Mouse (Mus musculus) adrenal gland, postnatal 36 days (tissue): Measurements from ENCODE around the gene Npas1. TPM values are rescaled to one million over a fixed set of nuclear protein-coding genes. Genes with fewer than 3 reads are reported as not detected.
A peak's percentile ranks its signal among the peaks of the same experiment; 100 is the strongest.

ENCODE experiments used
- DNase-seq, 2 experiments: peaks; one replicate each; pipeline ENCODE4 v3.0.0; 2021; ENCODE audit warnings: mixed read lengths in 1 of 2
- long read RNA-seq, 2 experiments: library from polyadenylated mRNA; stranded (forward); transcript quantifications; one replicate each; pipeline ENCODE4 v2.0.0; 2021; ENCODE audit warnings: borderline sequencing depth in 2 of 2
- total RNA-seq, 2 experiments: library from RNA; stranded (reverse); gene quantifications; 2 replicates each; pipeline ENCODE4 v1.2.3; 2021

Npas1 gene
- not detected for total RNA-seq
- long read RNA-seq, experiment 1, result 0 reads
- long read RNA-seq, experiment 2, result 0 reads

DNA sequence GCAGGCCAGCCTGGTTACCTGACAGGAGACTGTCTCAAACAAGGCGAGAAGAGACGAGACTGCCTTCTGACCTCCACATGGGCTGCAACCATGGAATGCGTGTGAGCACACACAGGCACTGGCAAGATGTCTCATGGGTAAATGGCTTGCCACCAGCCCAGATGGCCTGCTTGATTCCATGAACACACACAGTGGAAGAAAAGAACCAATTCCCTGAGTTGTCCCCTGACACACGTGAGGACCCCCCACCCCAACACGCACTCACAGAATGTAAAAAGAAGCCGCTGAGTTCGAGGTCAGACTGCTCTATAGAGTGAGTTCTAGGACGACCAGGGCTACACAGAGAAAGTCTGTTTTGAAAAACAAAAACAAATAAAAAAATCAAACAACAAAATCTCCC lies at the start of gene Npas1:
TSS of gene Npas1 (minus strand) at position 101 of the 400 bp plus-strand sequence.
- no peak for DNase-seq

DNA sequence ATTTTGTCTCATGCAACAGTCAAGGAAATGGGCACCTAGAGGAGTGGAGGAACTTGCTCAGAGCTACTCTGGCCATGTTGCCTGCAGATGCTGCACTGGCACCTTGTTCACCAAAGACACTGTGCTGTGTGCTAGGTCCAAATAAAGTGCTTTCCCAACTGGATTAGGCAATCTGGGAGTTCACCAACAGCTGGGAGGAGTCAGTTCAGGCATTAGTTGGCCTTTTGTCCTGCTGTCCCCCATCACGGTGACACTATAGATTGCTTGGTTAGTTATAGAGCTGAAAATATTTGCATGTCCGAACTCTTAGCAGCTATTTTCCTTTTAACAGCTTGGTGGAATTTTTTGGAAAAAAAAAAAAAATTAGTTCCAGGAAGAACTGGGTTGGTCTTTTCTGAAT lies 48.5 kb upstream of the Npas1 start:
- DNase-seq, result peak in 1 of 2 experiments; percentile 10

DNA sequence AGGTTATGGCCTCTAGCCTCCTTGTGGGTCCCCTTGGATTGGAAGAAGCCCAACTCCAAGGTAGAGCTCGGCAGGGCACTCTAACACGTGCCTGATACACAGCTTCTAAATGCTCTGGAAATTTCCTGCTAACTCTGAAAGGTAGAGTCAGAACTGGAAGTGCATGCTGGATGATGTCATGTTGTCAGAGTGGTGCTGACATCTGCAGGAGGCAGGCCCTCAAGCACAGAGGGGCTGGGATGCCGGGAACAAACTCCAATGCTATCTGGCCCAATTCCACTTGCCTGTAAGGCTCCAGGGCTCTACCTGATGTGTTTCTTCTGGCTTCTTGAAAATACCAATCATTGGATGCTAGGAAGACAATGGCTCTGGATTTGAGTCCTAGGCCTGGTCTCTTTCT lies 47.9 kb upstream of the Npas1 start:
- no peak for DNase-seq

DNA sequence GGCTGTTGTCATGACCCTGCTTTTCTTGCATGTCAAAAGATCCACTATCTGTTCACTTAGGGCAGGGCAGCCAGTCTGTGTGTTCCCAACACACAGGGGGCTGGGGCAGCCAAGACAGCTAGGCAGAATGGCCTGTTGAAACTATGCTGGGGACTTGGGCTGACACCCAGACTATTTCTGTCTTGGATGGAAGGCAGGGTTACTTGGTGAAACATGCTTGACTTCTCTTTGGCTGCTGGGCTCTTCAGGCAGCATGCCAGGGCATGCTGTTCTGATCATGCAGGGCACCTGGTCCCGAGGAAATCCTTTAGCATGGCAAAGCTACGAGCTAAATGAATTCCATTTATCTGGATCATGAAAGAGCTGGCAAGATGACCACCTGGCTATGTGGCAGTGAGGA lies 46.8 kb upstream of the Npas1 start:
- DNase-seq, result no peak

DNA sequence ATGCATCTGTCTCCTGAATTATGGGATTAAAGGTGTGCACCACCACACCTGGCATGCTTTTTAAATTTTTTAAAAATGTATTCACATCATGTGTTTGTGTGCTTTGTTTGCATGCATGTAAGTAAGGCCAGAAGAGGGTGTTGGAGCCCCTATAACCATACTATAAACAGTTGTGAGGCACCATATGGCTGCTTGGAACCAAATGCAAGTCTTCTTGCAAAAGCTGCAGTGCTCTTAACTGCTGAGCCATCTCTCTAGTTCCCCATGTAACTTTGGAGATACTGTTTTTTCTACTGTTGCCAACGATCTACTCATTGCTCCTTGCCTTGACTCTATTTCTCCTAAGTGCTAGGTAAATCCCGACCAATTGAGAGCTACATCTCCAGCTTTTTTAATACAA lies 41.8 kb upstream of the Npas1 start:
- no peak for DNase-seq

DNA sequence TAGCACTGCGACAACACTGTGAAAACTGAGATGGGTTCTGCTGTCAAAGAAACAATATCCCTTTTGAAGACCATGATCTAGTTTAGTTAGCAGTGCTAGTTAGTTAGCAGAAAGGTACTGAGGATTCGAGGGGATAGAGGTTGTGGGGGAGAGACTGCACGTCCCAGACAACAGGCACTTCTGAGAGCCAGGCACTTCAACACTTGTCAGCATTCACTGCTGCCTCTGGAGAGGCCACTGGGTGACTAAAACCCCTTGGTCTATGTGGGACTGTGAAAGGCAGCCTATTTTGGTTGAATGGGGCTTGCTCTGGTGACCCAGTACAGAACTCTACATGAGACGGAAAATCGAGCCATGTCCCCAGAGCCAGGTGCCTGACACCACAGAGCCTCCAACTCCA lies 39.7 kb upstream of the Npas1 start:
- DNase-seq, result no peak

DNA sequence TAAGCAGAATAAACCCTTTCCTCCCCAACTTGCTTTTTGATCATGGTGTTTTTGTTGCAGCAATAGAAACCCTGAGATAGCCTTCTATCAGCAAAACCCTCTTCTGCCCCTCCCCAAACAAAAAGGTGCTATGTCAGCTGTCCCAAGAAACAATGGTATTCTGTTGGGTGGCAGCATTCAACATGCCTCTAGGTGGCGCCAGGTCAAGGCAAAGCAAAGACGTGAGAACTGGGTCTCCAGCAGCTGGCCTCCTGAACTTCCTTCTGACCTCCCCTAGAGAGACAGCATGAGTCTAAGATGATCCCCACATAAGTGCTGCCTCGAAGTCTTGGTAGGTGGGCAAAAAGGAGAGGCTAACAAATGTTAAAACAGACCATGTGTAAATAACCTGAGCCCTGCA lies 29.8 kb upstream of the Npas1 start:
- DNase-seq, result peak; percentile 73 to 79

DNA sequence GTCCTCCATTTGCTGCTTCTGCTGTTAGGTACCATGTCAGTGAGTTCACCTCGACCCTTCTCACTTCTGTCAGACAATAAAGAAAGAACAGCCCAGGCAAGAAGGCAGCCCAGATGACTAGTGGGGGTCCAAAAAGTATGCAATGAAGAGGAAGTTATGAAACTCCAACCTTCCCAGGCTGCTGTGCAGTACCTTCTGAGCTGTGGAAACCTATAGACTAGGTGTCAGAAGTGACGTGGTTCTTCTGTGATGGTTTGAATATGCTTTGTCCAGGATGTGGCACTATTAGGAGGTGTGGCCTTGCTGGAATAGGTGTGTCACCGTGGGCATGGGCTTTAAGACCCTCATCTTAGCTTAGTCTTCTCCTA lies 27.7 kb upstream of the Npas1 start:
- DNase-seq, result no peak

DNA sequence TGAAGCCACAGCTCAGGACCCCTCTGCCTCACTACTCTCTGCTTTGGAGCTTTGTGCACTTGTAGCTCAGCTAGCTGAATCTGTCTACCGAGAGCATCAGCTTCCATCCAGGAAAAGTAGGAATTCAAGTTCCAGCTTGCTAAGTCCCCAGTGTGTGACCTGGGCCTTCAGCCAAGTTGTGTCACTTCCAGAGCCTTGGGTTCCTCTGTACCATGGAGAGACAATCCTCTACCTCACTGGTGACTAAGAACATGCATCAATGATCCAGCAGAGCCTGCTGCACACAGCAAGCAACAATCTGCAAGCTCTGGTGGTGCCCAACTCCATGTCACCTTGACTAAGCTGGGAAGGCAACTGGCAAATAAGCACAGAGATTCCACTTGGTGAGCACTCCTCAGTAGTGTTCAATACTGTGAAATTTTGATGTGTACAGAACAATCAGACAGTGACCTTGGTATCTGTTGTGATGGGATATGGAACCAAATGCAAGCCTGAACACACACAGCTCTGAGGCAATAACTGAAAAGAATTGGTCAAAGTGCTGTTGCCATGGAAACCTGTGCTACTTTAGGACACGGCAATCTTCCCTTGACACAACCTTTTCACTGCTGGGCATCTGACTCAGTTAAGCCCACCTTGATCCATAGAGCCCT lies 27.2 kb upstream of the Npas1 start:
- DNase-seq, result peak; percentile 64 to 68

DNA sequence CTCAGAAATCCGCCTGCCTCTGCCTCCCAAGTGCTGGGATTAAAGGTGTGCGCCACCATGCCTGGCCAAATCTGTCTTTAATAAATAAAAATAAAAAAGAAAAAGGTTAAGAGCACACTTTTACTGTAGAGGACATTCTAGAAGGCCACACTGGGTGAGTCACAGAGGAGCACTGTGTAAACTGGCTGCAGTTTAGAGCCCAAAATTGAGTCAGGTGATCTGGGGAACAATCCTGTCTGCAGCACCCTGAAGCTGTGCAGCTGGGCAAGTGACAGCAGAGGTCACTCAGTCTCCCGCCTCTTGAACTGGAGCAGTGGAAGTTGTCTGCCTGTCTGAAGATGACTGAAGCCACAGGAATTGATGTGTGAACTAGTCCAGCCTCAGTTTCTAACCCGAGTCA lies 24.0 kb upstream of the Npas1 start:
- peak; percentile 39 to 58 for DNase-seq

DNA sequence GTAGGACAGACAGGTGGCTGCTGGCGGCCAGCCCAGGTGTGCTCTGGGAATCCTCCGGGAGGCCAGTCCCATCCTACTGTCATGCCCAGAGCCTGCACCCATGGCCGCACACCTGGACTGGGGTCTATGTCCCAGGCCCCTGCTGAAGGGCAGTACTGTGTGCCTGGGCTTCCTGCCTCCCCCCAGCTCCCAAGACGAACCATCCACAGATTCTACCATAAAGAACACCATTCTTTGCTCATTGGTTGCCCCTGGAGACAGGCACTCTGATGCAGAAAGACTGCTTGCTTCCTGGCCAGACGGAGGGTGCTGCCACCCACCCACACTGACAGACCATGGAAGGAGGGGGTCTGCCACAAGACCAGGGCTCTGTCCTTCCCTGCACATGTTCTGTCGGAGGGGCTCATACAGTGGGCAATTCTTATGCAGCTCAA lies 22.2 kb upstream of the Npas1 start:
- DNase-seq, result no peak

DNA sequence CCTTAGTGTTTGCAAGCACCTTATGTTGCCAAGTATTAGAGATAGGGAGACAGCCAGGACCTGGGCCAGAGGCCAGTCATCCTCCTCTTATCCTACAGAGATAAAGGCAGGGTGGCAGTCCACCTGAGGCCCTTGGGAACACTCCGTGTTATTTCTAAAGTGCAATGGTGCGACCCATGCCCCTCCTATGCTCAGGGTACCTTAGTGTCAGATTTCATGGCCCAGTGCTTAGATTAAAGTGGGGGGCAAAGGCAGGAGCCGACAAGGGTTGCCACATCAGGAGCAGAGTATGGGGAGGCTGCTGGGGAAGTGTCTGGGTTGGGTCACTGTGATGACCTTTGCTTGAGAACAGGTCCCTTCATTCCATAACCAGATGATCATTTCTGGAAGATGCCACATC lies 18.7 kb upstream of the Npas1 start:
- DNase-seq, result no peak

DNA sequence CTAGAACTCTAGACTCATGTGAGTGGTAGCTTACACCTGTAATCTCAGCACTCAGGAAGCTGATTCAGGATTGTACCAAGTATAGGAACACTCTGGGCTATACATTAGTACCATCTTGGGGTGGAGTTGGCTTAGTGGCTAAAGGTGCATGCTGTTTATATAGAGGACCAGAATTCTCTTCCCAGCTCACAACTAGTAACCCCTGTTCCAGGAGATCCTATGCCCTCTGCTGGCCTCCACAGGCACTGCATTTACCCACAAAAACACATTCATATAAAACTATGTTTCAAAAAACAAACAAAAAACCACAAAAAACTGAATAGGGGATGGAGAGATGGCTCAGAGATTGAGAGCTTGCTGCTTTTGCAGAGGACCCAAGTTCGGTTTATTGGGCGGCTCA lies 15.8 kb upstream of the Npas1 start:
- DNase-seq, result peak; percentile 49 to 60

DNA sequence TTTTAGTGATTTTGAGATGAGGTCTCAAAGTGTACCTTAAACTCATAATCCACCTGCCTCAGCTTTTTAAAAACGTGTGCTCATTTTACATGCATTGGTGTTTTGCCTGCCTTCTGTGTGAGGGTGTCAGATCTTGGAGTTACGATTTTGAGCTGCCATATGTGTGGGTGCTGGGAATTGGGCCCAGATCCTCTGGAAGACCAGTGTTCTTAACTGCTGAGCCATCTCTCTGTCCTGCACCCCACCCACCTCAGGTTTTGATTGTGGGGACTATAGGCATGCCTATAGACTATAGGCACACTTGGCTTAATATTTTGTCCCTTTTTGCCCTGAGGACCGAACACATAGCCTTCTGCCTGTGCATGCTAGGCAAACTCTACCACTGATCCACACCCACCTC lies 14.7 kb upstream of the Npas1 start:
- no peak for DNase-seq

DNA sequence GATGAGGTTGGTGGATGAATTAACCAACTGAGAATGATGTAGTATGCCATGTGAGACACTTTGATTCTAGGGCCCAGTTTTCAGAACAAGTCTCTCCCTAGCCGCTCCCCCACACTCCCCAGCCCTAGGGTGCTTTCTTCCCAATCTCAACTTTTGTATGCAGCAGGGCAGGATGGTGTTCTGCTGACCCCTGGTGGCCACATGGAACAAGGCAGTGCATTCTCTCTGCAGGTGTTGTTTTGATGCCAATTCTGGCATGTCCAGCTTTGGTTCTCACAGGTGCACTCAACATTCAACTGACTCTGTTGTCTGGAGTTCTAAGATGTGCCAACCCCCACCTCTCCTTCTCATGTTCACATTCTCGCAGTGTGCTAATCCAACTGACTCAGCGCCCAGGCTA lies 14.2 kb upstream of the Npas1 start:
- peak; percentile 66 to 76 for DNase-seq

DNA sequence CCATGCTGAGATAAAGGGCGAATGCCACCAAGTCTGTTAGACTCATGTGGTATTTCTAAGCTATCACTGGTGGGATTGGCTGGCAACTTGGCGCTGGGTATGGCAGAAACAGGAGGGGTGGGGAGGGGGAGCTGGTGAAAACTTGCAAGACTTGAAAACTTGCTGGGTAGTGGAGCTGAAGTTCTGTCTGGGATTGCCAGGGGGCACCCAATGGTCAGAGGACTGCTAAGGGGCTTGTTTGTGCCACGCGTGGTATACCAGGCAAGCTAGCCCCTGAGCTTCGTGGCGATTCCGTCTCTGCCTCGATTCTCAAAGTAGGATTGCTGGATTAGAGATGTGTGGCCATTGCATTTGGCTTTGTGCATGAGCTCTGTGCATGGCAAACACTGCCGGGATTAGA lies 12.4 kb upstream of the Npas1 start:
- peak; percentile 44 to 47 for DNase-seq

DNA sequence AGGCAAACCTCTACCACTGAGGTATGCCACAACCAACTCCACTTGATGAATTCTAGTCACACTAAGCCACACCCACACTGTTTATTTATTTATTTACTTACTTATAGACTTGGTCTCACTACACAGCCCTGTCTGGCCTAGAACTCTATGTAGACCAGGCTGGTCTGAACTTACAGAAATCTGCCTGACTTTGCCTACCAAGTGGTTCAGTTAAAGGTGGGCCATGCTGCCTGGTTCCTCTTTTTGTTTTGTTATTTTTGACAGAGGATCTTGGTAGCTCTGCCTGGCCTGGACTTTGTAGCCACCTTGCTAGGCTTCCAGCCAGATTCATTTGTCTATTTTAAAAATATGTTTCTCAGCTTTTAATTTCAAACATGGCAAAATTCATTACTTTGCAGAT lies 11.3 kb upstream of the Npas1 start:
- no peak for DNase-seq

DNA sequence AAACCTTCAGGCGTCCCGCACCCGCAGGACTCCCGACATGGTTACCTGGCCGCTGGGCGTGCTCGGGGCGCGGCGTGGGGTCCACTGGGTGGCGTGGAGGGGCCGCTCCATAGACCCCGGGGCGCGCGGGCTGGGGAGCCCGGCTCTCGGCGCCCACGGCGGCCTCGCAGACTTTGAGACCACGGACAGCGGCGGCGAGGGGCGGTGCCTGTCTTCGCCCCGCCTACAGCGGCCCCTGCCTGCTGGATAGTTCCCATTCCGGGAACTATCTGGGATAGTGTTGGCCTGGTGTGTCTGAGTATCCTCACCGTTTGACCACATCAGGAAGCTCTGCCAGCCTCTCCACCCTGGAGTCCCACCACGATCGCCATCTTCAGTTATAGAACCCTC lies 933 bp downstream of the Npas1 start:
- DNase-seq, result peak; percentile 30 to 38

DNA sequence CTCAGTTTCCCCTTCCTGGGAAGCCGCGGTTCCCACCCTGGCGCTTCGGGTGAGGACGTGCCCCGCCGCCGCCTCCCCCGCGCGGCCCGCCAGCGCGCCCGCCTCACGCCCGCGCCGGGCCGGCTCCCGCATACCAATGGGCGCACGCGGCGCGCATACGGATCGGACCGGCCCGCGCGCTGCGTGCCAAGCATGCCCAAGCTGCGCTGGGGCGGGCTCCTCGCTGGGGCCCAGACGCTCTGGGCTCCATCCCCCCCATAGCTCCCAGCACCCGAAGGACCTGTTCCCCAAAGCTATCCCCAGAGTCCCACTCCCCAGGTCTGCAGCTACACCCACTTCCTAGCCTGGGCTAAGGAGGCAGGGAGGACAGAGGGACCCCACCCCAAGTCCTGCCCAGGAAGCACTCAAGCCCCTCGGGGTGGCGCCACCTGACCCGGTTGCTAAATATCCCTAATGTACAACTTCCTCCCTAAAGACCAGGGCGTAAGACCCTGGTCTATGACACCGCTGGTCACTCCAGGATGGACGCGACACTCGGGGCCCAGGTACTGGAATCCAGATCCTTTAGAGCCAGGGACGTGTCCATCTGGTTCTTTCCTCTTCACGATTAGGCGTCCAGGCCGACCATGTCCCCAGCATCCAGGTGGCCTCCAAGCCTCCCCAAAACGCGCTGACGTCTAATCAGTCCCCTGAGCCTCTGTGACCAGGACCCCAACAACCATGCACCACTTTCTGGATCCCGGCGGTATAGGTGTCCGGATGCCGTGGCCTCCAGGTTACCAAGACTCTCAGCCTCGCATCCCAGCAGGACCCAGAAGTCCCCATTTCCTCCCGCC lies 1.5 kb downstream of the Npas1 start:
- DNase-seq, result no peak

DNA sequence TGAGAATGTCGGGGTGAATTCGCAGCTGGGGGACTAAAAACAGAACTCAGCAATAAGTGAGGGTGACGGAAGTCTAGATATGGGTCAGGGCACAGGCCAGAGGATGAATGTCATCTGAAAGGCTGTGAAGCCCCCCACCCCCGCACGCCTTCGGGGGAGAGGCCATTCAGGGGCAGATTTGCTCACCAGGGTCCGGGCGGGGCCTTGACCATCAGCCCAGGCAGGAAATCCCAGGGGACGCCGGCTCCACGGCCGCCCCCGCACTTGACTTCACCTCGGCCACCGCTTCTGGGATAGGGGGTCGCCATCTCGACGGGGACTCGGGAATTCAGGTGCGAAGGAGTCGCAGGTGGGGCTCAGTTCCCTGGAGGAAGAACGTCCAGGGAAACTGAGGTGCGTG lies 2.2 kb downstream of the Npas1 start:
- no peak for DNase-seq

DNA sequence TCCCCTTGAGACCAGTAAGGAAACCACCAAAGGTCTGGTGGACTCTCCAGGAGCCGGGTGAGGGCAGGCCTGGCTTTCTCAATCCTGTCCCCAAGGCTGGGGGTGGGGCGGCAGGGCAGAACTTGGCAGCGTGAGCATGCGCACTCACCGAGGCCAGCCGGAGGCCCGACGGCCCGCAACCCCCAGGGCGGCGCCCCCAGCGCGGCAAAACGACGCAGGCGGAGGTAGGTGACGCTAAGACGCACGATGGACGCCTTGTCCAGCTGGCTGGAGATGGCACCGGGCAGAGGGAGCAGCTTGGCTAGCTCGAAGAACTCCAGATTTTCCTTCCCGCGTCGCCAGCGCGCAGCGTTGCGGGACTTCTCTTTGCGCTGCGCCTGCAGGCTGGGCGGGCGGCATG lies 3.1 kb downstream of the Npas1 start:
- peak; percentile 48 to 56 for DNase-seq

DNA sequence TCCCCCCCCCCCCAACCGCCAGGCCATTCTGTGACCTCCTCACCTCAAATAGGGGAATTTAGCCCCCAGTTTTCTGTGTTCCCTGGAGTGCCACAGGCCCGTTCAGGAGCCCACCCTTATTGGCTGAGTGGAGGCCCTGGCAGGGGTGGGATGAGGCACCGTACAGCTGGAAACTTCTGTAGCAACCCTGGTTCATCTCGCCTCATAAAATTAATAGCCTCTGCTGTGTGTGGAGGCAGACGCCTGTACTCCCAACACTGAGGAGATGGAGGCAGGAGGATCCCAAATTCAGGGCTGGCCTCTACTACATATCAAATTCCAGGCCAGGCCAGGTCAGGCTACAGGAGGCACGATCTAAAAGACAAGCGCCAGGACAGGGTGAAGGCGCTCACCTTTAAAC lies 3.7 kb downstream of the Npas1 start:
- no peak for DNase-seq

DNA sequence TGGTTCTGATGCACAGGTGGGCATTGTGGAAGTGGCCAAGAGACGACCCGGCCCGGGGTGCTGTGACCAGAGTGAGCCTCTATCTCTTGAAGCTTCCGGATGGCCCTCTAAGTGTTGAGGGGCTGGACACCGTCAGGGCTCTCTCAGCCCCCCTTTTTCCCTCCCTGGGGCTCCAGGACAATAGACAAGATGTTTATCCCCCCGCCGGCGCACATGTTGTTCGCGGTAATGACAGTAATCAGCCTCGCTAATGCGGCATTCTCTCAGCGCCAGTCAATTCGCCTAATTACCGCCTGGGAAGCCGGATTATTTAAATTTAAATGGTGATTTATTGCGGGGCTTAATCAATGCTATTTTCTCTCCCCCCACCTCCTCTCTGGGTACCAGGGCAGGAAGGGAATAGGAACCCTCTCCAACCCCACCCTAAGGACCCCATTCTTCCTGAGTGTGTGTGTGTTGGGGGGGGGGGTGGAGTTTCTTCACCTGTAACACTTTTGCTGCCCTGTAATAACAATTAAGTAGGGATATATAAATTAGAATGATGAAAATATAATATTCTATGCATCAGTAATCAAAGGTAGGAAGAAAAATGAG lies 5.3 kb downstream of the Npas1 start:
- DNase-seq, result no peak
